Mouse (Mus musculus): ENCODE results near the gene Mlst8.

- no peak for TF ChIP-seq POLR2A (IDR thresholded peaks at IDR 0.05; ENCODE audit: borderline replicate concordance, low read depth, low read length)
- TF ChIP-seq CTCF (IDR thresholded peaks at IDR 0.05; ENCODE audit: low read depth, low read length) = no peak
These were observed 38.5 kb downstream of the Mlst8 start for GRCm38 (mm10) chr17:24440377-24440776.
